Mouse (Mus musculus): ENCODE measurements at regions not wholly inside any gene's neighbourhood (a gene's known extent, or its start where the extent isn't known, plus 50 kb on each side); places are given as distances from the start of the nearest gene placed in this dataset.
A peak's percentile ranks its signal among the peaks of the same experiment; 100 is the strongest.

DNA sequence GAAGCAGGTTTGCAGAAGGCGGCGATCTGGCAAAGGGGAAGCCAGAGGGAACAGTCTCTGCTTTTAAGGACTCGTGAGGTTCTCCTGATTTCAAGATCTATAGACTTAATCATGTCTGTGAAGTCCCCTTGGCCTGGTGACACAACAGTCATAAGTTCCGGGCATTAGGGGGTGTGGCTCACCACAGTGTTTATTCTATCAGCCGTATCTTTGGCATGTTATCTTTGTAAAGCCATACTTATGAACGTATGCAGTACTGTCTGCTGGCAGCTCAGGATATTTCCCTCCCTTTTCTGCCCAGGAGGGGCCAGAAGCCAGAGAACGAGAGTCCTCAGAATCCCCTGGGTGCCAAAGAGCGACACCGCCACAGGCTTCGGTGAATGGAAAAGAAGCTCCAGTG, 51.3 kb upstream of the 1600014C23Rik start:
- H3K27me3 ChIP-seq (ENCODE audit: insufficient read depth, low read length): no peaks in the 10 kb centered on the region
- TF ChIP-seq CTCF (IDR thresholded peaks at IDR 0.05; ENCODE audit: low read depth): no peak
- no peaks in the 10 kb centered on the region for H3K36me3 ChIP-seq (ENCODE audit: insufficient read depth)
- H3K4me3 ChIP-seq (ENCODE audit: low read depth, low read length): no peak overlapping the region
- ATAC-seq (ENCODE audit: insufficient read depth): no peak
- no peaks in the 10 kb centered on the region for H3K9me3 ChIP-seq (ENCODE audit: low read depth, low read length)
- H3K4me2 ChIP-seq: no peak overlapping the region
- peak; percentile 16 for DNase-seq
- H3K27ac ChIP-seq (ENCODE audit: low read depth): no peak overlapping the region
- H3K9ac ChIP-seq: no peak overlapping the region
- 0 out of 2 replicates have a peak, but pooled peaks cover 5% of the 10 kb centered on the region for H3K4me1 ChIP-seq (ENCODE audit: insufficient read depth)
- WGBS: 49% methylated on average over 10 of the region's 10 CpGs

- H3K9ac ChIP-seq: no peak overlapping the region
- H3K4me1 ChIP-seq (ENCODE audit: insufficient read depth): 0 out of 2 replicates have a peak, but pooled peaks cover 5% of the 10 kb centered on the region
- WGBS: 89% methylated on average over 5 of the region's 5 CpGs
- DNase-seq (no peak), ATAC-seq (ENCODE audit: insufficient read depth) (no peak)
- no peak overlapping the region for H3K27ac ChIP-seq (ENCODE audit: low read depth)
- no peak overlapping the region for H3K4me3 ChIP-seq (ENCODE audit: low read depth, low read length)
- no peak for TF ChIP-seq CTCF (IDR thresholded peaks at IDR 0.05; ENCODE audit: low read depth)
- H3K27me3 ChIP-seq (ENCODE audit: insufficient read depth, low read length): no peaks in the 10 kb centered on the region
- H3K4me2 ChIP-seq: no peak overlapping the region
- H3K36me3 ChIP-seq (ENCODE audit: insufficient read depth): no peaks in the 10 kb centered on the region
- no peaks in the 10 kb centered on the region for H3K9me3 ChIP-seq (ENCODE audit: low read depth, low read length)
Observed at GRCm38 (mm10) chr17:45784496-45784895, 50.9 kb upstream of the 1600014C23Rik start.
